Comparison of ENCODE assay signal across 9 mouse cellular contexts in the genomic region with DNA sequence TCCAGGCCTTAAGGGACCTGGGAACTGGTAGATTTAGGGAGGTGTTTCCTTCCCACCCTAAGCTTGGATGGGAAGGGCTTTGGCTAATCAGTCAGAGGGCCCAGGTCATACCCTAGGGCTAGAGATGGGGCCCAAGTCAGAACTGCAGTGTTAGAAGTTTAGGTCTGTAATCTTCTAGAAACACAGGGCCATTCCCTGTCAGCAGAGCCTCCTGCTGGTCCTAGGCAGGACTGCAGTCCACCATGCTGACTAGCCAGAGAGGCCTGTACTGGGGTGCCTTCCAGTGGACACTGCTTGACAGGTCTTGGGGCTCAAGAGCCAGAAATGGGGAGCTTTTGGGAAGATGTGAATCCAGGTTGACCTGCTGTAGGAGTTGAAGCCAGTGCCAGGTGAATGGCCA. TPM values are rescaled to one million over a fixed set of nuclear protein-coding genes. Genes with fewer than 3 reads are reported as not detected.
DNase-seq lines count a peak whose midpoint lies in the region; ATAC-seq and TF ChIP-seq lines count a peak whose summit lies in the region.
"Had no signal": no experiment of that assay in that cellular context is flagged by ENCODE, and none has a peak within 500 bp of the region (broad histone marks: within the 10 kb centered on the region; RNA-seq: fewer than 3 reads in every experiment).

No protein-coding gene starts in this region.

- no peak overlapping the region for H3K27ac ChIP-seq in liver, adult 2 months (replicated peaks; ENCODE audit: insufficient read depth, low read depth, low read length)
- H3K27ac ChIP-seq in liver, embryonic 11.5 days (ENCODE audit: low read depth, low read length), result no peak overlapping the region
- H3K27ac ChIP-seq in stomach, postnatal 0 days (replicated peaks), result no peak overlapping the region
- H3K27ac ChIP-seq: hindbrain, embryonic 14.5 days had no signal

- no peak overlapping the region for H3K4me3 ChIP-seq in liver, adult 2 months (ENCODE audit: insufficient read depth, low read depth, low read length)
- H3K4me3 ChIP-seq in liver, embryonic 11.5 days (ENCODE audit: low read depth, low read length), result no peak overlapping the region
- no peak overlapping the region for H3K4me3 ChIP-seq in stomach, postnatal 0 days (ENCODE audit: low read depth, low read length)

- H3K4me2 ChIP-seq in liver, embryonic 11.5 days, result no peak overlapping the region
- no peak overlapping the region for H3K4me2 ChIP-seq in stomach, postnatal 0 days (replicated peaks; ENCODE audit: low read depth)
- H3K4me2 ChIP-seq: hindbrain, embryonic 14.5 days had no signal

- H3K9me3 ChIP-seq in liver, embryonic 11.5 days (ENCODE audit: control insufficient read depth, low read length), result no peaks in the 10 kb centered on the region
- H3K9me3 ChIP-seq in stomach, postnatal 0 days (ENCODE audit: control insufficient read depth, low read length), result no peaks in the 10 kb centered on the region

- peak; percentile 45 for DNase-seq in adrenal gland, postnatal 10 days
- no peak for DNase-seq in adrenal gland, postnatal 25 days
- peak; percentile 15 for DNase-seq in liver, adult 2 months (ENCODE audit: extremely low read depth, low read depth, low spot score)
- no peak for DNase-seq in liver, embryonic 11.5 days (ENCODE audit: low spot score)
- peak; percentile 57 for DNase-seq in induced T-regulatory cell, adult 2 months (ENCODE audit: low read depth)
- DNase-seq in stomach, postnatal 0 days (ENCODE audit: low spot score), result no peak
- no peak for DNase-seq in Muller cell, postnatal 12 days (ENCODE audit: inconsistent ontology term)
- DNase-seq in urinary bladder, postnatal 14 days (ENCODE audit: low spot score), result no peak

- no peak for TF ChIP-seq POLR2A in liver, adult 2 months (IDR thresholded peaks at IDR 0.05; ENCODE audit: extremely low read depth, insufficient read depth, low read length)

- H3K79me2 ChIP-seq in liver, adult 2 months (ENCODE audit: control insufficient read depth, insufficient read depth, low read length), result no peaks in the 10 kb centered on the region

- TF ChIP-seq EP300 in stomach, postnatal 0 days (optimal IDR thresholded peaks at IDR 0.05), result no peak

- H3K4me1 ChIP-seq in liver, adult 2 months (ENCODE audit: control insufficient read depth, insufficient read depth, low read length), result no peaks in the 10 kb centered on the region
- H3K4me1 ChIP-seq in liver, embryonic 11.5 days (replicated peaks; ENCODE audit: control insufficient read depth, insufficient read depth, low read length), result no peaks in the 10 kb centered on the region
- H3K4me1 ChIP-seq in stomach, postnatal 0 days (replicated peaks; ENCODE audit: control insufficient read depth, insufficient read depth), result no peaks in the 10 kb centered on the region

- H3K9ac ChIP-seq in liver, adult 2 months (ENCODE audit: low read depth, low read length), result no peak overlapping the region
- no peak overlapping the region for H3K9ac ChIP-seq in liver, embryonic 11.5 days (ENCODE audit: low read depth, low read length)
- no peak overlapping the region for H3K9ac ChIP-seq in stomach, postnatal 0 days (ENCODE audit: low read length)
- H3K9ac ChIP-seq: hindbrain, embryonic 14.5 days had no signal

- no peaks in the 10 kb centered on the region for H3K36me3 ChIP-seq in liver, adult 2 months (ENCODE audit: control insufficient read depth, insufficient read depth, low read length)
- H3K36me3 ChIP-seq in liver, embryonic 11.5 days (ENCODE audit: control insufficient read depth, insufficient read depth, low read length), result no peaks in the 10 kb centered on the region
- no peaks in the 10 kb centered on the region for H3K36me3 ChIP-seq in stomach, postnatal 0 days (ENCODE audit: control insufficient read depth, insufficient read depth, low read length)

- TF ChIP-seq CTCF in liver, adult 2 months (IDR thresholded peaks at IDR 0.05; ENCODE audit: low read depth, low read length), result peak; percentile 67
- TF ChIP-seq CTCF in stomach, postnatal 0 days (IDR thresholded peaks at IDR 0.05; ENCODE audit: low read depth), result peak; percentile 59

- no peak for ATAC-seq in liver, embryonic 11.5 days (replicated peaks; ENCODE audit: low FRiP score)
- ATAC-seq in stomach, postnatal 0 days (ENCODE audit: low FRiP score, low TSS enrichment), result no peak

- no peaks in the 10 kb centered on the region for H3K27me3 ChIP-seq in liver, adult 2 months (ENCODE audit: control insufficient read depth, insufficient read depth, low read length)
- H3K27me3 ChIP-seq in liver, embryonic 11.5 days (replicated peaks; ENCODE audit: control insufficient read depth, insufficient read depth, low read length), result no peaks in the 10 kb centered on the region
- no peaks in the 10 kb centered on the region for H3K27me3 ChIP-seq in stomach, postnatal 0 days (ENCODE audit: control insufficient read depth, insufficient read depth, low read length)

RNA-seq across cellular contexts. Expression of gene Crispld2, which starts 8.2 kb away (rescaled TPM):
- total RNA-seq in adrenal gland, postnatal 10 days (2021), result 1 to 10 TPM; 5.9 to 7.7 TPM
- 5.1 and 6.9 TPM in 2 replicates for total RNA-seq in adrenal gland, postnatal 25 days (2021)
- 0.27 and 0.28 TPM in 2 replicates for total RNA-seq in liver, adult 2 months (2014; rRNA removed)
- polyA plus RNA-seq in liver, adult 2 months (2012; rRNA removed), result 0.57 and 0.72 TPM in 2 replicates
- polyA plus RNA-seq in liver, embryonic 11.5 days (2014; fragmentation: Nextera tagmentation; extraction: Ambion mirVana), result 3.8 and 4.4 TPM in 2 replicates
- 29.2 and 29.6 TPM in 2 replicates for polyA plus RNA-seq in stomach, postnatal 0 days (2015; fragmentation: Nextera tagmentation; extraction: Ambion mirVana)

Comparison
In these comparisons a context has a peak if more than half of its experiments do, and no peak if none do; other contexts are left out.
1. DNase-seq: peak in adrenal gland, postnatal 10 days (single experiment), liver, adult 2 months (single experiment) and induced T-regulatory cell, adult 2 months (single experiment); none in adrenal gland, postnatal 25 days (single experiment), liver, embryonic 11.5 days (single experiment), stomach, postnatal 0 days (single experiment), Muller cell, postnatal 12 days (single experiment) and urinary bladder, postnatal 14 days (single experiment).